Mouse (Mus musculus) thymus, adult 2 months (tissue): ENCODE measurements around the gene Tenm2. TPM values are rescaled to one million over a fixed set of nuclear protein-coding genes. Genes with fewer than 3 reads are reported as not detected.

Source experiments
- DNase-seq: peaks from one replicate; pipeline ENCODE4 v3.0.0; 2021
- H3K27ac ChIP-seq: fragments of 200-500 bp; 2 replicates; pipeline ENCODE4 v1.5.1; 2012; ENCODE audit warnings: low read length, control low read depth; ENCODE audit not compliant: control insufficient read depth, insufficient read depth
- H3K27me3 ChIP-seq: fragments of 200-500 bp; 2 replicates; pipeline ENCODE4 v1.6.1; 2012; ENCODE audit warnings: mild to moderate bottlenecking, low read length, moderate library complexity, mixed read lengths; ENCODE audit not compliant: control insufficient read depth, insufficient read depth
- H3K36me3 ChIP-seq: fragments of 200-500 bp; 2 replicates; pipeline ENCODE4 v1.6.1; 2012; ENCODE audit warnings: mild to moderate bottlenecking, low read length, moderate library complexity; ENCODE audit not compliant: control insufficient read depth, insufficient read depth
- H3K4me1 ChIP-seq: fragments of 200-500 bp; replicated peaks from 2 replicates; pipeline ENCODE4 v1.6.1; 2012; ENCODE audit warnings: low read length; ENCODE audit not compliant: control insufficient read depth, insufficient read depth
- H3K4me3 ChIP-seq: fragments of 200-500 bp; 2 replicates; pipeline ENCODE4 v1.5.1; 2012; ENCODE audit warnings: mild to moderate bottlenecking, low read length, control low read depth, moderate library complexity; ENCODE audit not compliant: control insufficient read depth, insufficient read depth
- CTCF ChIP-seq: fragments of 200-500 bp; IDR thresholded peaks from 2 replicates; pipeline ENCODE4 v1.5.1; 2012; ENCODE audit warnings: mild to moderate bottlenecking, control low read depth, low read length, moderate library complexity, borderline replicate concordance; ENCODE audit not compliant: control insufficient read depth, poor library complexity, insufficient read depth; ENCODE audit errors: extremely low read depth
- POLR2A ChIP-seq: fragments of 200-500 bp; IDR thresholded peaks from 2 replicates; pipeline ENCODE4 v1.6.1; 2012; ENCODE audit warnings: mild to moderate bottlenecking, low read length, control low read depth, moderate library complexity; ENCODE audit not compliant: control insufficient read depth, poor library complexity, insufficient read depth; ENCODE audit errors: extremely low read depth
- WGBS: fragments of 180-500 bp; shearing (Covaris S2); methylation state at CpG from one replicate; pipeline ENCODE4 v1.1.7; 2018; 5-methylcytosine and 5-hydroxymethylcytosine counted together
- polyA plus RNA-seq: library from polyadenylated mRNA; depleted of rRNA; stranded (reverse); fragments of >200 nt; gene quantifications from 2 replicates; pipeline ENCODE4 v1.2.3, GENCODE M21; 2012

Tenm2 gene
- polyA plus RNA-seq, 1 experiment, result 0.70 TPM

- 86% methylated on average over 7 of the region's 7 CpGs for WGBS
- no peak overlapping the region for H3K27ac ChIP-seq
- no peak overlapping the region for H3K4me3 ChIP-seq
- no peaks in the 10 kb centered on the region for H3K36me3 ChIP-seq
- no peaks in the 10 kb centered on the region for H3K4me1 ChIP-seq
- no peaks in the 10 kb centered on the region for H3K27me3 ChIP-seq
- DNase-seq, result no peak
- TF ChIP-seq POLR2A (no peak), CTCF (no peak)
These were observed 674.8 kb downstream of the Tenm2 start for GRCm38 (mm10) chr11:36560785-36561548.

- no peaks in the 10 kb centered on the region for H3K36me3 ChIP-seq
These were observed 678.4 kb downstream of the Tenm2 start for GRCm38 (mm10) chr11:36557316-36557715.

GRCm38 (mm10) chr11:36553286-36553685 is 682.5 kb downstream of the Tenm2 start:
- Histone ChIP-seq H3K4me1 (no peaks in the 10 kb centered on the region), H3K27ac (no peak overlapping the region), H3K27me3 (no peaks in the 10 kb centered on the region), H3K4me3 (no peak overlapping the region), H3K36me3 (no peaks in the 10 kb centered on the region)
- no peak for DNase-seq
- TF ChIP-seq CTCF (no peak), POLR2A (no peak)
- WGBS, result 76% methylated on average over 5 of the region's 5 CpGs

More at GRCm38 (mm10) chr11:36557316-36557715, 678.4 kb downstream of the Tenm2 start:
- no peak overlapping the region for H3K4me3 ChIP-seq
- no peak overlapping the region for H3K27ac ChIP-seq
- DNase-seq, result no peak
- no peaks in the 10 kb centered on the region for H3K27me3 ChIP-seq
- H3K4me1 ChIP-seq, result no peaks in the 10 kb centered on the region
- WGBS, result 84% methylated on average over 6 of the region's 6 CpGs
- TF ChIP-seq CTCF (no peak), POLR2A (no peak)

GRCm38 (mm10) chr11:36550649-36551048 is 685.1 kb downstream of the Tenm2 start:
- TF ChIP-seq CTCF, result no peak
- TF ChIP-seq POLR2A, result no peak
- H3K4me1 ChIP-seq, result no peaks in the 10 kb centered on the region
- H3K27ac ChIP-seq, result no peak overlapping the region
- H3K36me3 ChIP-seq, result no peaks in the 10 kb centered on the region
- WGBS, result 94% methylated on average over 4 of the region's 4 CpGs
- no peaks in the 10 kb centered on the region for H3K27me3 ChIP-seq
- no peak overlapping the region for H3K4me3 ChIP-seq
- DNase-seq, result no peak

- Histone ChIP-seq H3K4me3 (no peak overlapping the region), H3K27ac (no peak overlapping the region), H3K4me1 (no peaks in the 10 kb centered on the region), H3K27me3 (no peaks in the 10 kb centered on the region), H3K36me3 (no peaks in the 10 kb centered on the region)
- DNase-seq, result no peak
- TF ChIP-seq CTCF (no peak), POLR2A (no peak)
- WGBS, result 87% methylated on average over 11 of the region's 11 CpGs
These were observed 686.2 kb downstream of the Tenm2 start for GRCm38 (mm10) chr11:36549398-36550139.

- Histone ChIP-seq H3K27me3 (no peaks in the 10 kb centered on the region), H3K36me3 (no peaks in the 10 kb centered on the region), H3K4me3 (no peak overlapping the region), H3K27ac (no peak overlapping the region), H3K4me1 (no peaks in the 10 kb centered on the region)
- no peak for TF ChIP-seq CTCF
- TF ChIP-seq POLR2A, result no peak
- 81% methylated on average over 4 of the region's 4 CpGs for WGBS
- no peak for DNase-seq
These were observed 687.6 kb downstream of the Tenm2 start for GRCm38 (mm10) chr11:36548139-36548538.
